Mouse (Mus musculus) frontal cortex, adult (tissue): ENCODE results near the gene Tmem88b.

Experiments used
- ATAC-seq: cut with Nextera tagmentation; 2 replicates; pipeline ENCODE4 v1.9.2; 2017; ENCODE audit warnings: mild to moderate bottlenecking, moderate library complexity, mixed read lengths; ENCODE audit not compliant: low TSS enrichment

Gene Tmem88b

DNA sequence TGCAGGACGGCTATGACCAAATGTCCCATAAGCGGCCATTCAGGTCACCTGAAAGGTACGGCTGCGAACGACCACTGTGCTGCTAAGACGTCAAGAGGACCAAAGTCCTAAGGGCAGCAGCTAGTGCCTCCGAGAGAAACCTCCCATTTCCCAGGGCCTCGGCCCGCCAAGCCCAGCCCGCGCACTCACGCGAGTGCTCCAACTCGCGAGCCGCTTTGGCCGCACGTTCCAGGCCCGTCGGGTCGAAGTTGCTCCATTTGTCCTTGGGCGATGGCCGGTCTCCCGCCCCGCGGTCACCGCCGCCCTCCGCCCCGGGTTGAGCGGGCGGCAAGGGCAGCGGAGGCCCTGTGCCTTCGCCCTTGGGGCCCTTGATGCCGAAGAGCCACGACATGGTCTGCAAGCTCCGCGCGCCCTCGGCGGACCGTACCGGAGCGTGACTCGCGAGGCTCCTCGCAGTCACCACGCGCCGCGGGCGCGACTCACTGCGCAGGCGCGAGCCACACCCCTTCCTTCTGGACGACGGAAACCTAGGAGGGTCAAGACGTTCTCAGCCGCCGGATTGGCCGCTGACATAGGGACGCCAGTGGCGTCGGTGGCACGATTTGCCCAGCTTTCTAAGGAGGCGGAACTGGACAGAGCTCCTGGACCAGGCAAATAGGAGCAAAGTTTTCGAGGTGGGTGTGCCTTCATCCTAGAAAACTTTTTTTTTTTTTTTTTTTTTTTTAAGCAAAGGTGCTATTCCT lies 24.9 kb downstream of the Tmem88b start, which contains the start of gene Atad3a:
TSS of gene Atad3a (minus strand) at position 481 of the 743 bp plus-strand sequence.
- peak; percentile 93 for ATAC-seq

DNA sequence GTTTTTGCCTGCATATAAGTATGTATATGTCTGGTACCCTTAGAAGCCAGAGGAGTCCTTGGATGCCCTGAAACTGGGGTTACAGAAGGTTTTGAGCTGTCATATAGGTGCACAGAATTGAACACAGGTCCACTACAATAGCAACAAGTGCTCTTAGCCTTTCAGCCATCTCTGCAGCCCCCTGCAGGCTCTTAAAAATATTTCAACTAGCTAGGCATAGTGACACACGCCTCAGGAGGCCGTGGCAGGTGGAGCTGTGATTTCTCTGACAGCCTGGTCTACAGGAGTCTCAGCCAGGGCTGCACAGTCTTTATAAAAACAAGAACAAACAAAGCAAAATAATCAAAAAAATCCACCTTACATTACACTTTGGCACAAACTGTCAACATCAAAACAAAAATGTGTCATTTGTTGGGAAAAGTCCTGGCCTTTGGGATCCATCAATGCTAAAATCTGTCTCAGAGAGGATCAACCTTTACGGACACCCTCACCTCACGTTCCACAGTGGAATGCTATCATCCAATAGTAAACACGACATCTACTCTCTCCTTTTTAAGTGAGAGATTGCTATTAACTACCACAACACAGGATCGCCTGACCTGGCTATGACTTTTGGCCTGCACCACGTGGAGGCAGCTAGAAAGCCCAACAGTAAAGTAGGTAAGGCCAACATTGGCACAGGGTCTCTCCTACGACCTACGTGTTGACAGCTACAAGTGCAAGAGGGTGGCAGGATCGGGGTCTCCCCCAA lies 25.6 kb downstream of the Tmem88b start:
- 0 out of 2 replicates have a peak, but pooled peaks have one; percentile 11 for ATAC-seq

DNA sequence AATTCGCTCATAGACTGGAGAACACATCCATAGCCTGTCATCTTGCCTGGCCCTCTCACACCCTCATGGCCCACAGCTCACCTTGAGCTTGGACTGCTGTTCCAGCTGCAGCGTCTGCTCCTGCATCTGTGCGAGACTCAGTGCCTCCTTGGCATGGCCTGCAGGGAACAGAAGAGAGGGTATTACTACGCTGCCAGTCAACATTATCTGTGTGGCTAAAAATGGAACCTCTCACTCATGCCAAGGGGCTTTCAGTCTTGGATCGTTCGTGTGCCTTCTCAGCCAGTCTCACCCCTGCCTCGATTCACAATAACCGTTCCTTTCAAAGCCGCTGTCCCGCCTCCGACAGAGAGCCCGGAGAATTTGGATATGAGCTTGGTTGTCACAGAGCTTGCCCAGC lies 28.7 kb downstream of the Tmem88b start:
- ATAC-seq = no peak

DNA sequence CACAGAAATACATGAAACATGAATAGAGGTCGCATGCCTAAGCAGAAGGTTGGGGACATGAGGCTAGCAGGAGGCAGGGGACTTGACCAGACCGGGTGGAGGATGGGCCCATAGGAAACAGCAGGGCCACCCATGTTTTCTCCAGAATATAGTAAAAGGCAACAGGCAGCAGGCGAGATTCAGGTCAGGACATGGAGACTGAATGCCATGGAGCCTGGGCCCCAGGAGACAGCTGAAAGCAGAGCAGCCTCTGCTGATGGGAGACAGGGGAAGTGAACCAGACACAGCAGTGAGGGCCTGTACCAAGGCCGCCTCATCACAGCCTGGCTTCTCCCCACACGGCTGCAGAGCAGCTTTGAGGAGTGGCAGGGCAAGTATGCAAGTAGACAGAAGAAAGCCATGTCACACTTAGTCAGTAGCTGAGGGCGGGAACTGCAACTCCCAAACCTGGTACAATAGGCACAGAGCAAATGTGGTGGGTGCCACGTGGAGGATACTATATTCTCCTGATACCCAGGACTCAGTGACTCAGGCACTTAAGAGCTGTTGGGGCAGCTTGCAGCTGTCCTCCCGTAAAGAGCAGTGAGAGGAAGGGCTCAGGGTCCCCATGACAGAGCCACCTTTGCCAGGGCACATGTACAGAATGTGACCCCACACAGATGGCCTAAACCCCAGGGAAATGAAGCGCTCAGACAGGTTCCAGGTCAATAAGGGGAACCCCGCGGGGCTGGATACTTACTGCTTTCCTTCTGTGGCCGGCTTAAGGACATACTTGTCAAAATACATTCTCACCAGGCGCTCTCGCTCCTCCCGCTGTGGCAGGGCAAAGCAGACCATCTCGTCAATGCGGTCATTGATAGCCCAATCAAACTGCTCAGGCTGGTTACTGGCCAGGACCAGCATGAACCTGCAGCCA lies 38.8 kb downstream of the Tmem88b start:
- ATAC-seq = peak; percentile 50; the same call in 1 of the 2 replicates

DNA sequence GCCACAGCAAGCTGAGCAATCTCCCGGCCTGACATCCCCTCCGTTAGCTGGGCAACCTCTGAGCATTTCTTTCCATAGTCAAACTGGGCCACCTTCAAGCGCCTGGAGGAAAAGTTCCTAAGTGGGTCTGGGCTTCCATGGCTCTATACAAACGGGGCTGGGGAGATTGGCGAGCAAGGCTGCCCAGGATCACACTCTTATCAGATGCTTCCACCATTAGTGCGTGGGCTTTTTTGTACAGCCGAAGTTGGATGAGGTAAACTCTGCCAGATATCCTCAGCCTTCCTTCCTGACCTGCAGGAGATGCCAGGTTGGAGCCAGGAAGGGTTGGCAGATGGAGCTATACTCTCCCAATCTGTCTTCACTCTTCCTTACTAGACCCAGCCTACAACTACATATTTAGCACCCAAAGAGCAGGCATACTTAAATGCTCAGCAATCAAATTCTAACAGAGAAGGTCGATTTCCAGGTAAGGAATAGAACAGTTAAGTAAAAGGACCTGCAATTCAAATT lies 39.6 kb downstream of the Tmem88b start:
- ATAC-seq = peak; percentile 60

DNA sequence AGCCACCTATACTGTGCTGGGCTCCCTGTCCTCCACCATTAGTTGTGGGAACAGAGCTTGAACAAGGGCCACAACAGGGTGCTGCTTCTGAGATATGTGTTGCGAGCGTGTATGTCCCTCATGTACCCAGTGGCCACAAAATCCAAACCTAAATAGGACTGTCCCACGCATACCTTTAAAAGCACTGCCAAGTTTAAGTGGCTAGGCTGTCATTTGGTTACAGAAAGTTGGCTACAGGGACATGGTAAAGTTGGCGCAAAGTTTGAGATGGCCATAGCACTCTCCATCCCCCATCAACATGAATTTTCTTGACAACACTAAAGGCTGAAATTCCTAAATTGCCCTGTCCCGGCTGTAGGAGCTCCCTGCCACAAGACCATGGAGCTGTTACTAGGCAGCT lies 40.5 kb downstream of the Tmem88b start:
- no peak for ATAC-seq

DNA sequence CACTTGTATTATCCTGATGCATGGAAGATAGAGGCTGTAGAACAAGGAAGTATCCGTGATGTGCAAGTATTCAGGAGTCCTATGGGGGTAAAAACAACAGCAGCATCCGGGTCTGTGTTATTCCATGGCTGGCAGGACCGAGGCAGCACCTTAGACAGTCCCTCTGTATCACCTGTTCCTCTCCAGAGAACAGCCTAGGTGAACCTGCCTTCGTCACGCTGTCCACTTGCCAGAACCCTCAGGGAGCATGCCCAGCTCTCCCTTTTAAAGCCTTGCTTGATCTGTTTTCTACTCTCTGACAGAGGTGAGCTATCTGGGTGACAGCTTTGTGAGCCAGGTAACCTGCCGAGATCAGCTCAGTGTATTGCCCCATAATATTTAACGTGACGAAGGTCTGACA lies 41.2 kb downstream of the Tmem88b start:
- ATAC-seq = no peak

DNA sequence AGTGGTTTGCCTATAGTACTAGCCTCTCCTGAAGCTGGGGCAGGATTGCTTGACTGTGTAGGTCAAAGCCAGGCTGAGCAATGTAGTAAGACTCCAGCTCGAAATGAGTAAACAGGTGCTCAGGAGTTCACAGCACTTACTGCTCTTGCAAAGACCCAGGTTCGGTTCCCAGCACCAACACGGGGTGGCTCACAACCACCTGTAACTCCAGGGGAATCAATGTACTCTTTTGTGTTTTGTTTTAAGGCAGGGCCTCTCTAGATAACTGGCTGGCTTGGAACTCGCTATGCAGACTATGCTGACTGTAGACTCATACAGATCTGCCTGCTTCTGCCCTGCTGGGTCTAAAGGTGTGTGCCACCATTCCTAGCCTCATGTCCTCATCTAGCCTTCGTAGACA lies 43.0 kb downstream of the Tmem88b start:
- ATAC-seq = no peak

DNA sequence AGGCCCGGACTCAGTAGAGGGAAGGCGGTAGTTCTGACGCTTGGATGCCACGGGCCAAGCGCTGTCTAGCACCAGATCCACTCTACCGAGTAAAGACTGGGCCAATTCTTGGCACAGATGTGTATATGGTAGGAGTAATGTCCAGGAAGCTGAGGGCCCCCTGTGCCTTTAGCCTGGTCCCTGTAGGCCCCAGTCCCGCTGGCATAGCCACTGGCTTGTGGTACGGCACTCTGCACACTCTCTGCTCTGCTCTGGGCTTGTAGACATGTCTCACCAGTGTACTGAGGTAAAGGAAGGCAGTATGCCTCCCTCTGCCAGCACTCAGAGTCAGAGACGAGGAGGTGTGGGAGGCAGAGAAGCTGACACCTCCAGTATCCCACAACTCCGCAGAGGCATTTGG lies 45.0 kb downstream of the Tmem88b start:
- peak; percentile 21; the same call in 1 of the 2 replicates for ATAC-seq

DNA sequence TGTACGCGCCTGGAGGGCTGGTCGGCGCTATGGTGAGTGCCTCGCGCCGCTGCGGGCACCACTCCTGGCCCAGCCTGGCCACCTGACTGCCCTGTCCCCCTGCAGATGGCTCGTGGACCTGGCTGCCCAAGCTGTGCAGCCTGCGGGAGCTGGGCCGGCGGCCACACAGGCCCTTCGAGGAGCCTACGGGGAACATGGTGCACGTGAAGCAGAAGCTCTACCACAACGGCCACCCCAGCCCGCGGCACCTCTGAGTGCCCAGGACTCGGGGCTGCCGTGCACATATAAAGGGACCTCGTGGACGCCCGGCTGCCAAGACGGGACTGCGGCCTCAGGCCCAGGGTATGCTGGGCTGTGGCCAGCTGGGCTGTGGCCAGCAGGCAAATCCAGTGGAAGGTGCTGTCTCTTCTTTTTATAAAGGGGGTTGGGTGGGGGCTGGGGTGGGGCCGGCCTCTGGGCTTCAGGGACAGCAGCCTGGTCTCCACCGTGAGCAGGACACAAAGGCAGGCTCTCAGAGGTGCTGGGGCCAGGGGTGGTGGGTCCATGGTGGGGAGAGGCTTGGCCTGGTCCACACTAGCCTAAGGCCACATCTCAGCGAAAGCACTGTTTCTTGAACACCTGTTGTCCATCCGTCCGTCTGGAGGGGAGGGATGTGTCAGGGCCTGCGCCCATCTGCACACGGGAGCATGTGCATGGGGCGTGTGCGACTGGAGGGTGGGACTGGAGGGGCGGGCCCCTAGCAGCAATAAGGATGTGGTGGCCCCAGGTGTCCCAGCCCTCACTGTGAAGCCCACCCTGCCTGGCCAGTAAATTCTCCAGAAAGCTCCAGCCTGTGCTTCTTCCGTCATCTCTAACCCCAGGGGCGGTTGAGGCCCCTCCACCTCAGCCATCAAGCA lies 45.7 kb downstream of the Tmem88b start:
- ATAC-seq = no peak

DNA sequence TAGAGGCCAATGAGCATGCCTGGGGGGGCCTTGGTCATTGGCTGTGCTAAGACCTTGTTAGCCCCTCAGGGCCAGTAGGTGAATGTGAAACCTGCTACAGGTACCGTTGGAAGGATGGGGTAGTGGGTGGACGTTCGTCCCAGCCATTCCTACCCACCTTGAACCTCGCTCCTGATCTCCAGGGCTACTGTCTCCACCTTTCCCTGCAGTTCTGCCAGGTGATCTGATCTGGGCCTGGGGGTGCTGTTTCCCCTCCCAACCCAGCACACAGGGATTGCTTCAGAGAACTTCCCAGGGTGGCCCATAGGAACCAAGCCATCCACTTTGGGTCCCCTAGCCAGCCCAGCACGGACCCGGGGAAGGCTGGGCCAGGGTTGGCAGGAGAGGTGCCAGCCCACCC lies 46.5 kb downstream of the Tmem88b start:
- no peak for ATAC-seq

DNA sequence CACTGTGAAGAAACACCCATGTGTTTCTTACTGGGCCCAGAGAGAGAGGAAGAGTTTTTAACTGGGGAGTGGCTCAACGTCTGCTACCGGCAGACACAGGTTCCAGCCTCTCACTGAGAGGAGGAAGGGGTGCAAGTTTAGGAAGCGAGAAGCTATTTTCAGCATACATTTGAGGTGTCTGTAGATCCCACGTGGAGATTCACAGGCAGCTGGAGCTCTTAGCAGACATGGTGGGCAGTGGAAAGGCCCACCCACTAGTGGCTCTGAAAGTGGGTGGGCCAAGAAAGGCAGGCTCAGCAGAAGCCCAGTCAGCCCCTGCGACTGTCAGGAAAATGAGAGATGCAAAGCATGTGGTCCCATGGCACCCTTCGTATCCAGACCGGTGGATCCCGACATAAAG lies 47.4 kb downstream of the Tmem88b start:
- peak; percentile 47 for ATAC-seq

DNA sequence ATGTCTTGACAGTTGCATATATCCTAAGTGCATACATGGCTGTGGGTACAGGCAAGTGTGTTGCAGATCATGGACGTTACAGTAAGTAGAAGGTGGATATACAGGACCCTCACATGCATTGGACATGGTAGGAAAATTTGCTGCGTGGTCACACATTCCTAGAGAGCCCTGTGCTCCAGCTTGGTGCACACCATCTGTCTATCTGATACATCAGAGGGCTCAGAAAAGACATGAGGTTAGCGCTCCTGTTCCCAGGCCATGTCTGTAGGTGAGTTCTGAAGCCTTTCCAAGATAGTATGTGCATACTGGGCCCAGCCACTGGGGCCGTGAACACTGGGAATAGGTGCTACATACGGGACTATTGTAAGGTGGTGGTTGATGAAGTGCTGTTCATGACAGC lies 49.3 kb downstream of the Tmem88b start:
- no peak for ATAC-seq

DNA sequence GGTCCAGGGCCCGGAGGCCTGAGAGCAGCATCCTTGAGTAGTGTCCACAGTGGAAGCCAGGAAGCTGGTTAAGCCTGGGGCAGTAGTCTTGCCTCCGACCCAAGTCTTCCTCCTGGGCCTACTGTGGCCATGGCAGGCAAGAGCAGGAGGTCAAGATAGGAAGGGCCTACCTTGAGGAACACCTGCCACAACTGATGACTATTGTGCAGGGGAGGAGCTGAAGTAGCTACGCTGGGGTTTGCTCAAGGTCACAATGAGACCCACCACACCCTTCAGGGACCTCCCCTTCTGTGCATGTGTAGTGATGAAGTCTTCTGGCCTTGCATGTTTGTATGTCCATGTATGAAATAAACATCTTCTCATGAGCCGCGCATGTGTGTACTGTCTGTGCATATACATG lies 49.9 kb downstream of the Tmem88b start:
- no peak for ATAC-seq

DNA sequence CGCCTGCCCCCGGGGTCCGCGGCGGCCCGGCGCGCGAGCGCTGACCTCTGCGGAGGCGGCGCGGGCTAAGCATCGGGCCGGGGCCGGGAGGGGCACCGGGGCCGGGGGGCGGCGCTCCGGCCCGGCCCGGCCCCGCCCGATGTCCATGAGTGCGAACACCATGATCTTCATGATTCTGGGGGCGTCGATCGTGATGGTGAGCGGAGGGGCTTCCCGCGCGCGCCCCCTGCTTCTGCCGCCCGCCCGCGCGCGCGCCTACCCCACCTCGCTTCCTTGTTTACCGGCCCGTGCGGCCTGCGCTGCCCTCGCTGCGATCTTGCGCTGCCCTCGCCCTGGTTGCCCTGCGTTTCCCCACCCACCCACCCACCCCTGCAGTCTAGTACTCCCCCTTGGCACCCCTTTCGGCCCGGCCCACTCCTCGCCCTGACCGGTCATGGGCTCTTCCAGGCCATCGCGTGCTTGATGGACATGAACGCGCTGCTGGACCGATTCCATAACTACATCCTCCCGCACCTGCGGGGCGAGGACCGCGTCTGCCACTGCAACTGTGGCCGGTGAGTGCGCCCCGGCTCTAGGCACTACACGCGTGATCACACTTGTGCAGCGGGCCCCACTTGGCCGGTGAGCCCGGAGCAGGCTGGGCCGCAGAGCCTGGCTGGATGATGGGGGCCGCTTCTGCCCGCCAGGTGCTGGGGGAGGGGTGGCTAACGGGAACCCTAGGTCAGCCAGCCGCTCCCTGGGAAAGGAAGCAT lies 50.5 kb downstream of the Tmem88b start:
- no peak for ATAC-seq

DNA sequence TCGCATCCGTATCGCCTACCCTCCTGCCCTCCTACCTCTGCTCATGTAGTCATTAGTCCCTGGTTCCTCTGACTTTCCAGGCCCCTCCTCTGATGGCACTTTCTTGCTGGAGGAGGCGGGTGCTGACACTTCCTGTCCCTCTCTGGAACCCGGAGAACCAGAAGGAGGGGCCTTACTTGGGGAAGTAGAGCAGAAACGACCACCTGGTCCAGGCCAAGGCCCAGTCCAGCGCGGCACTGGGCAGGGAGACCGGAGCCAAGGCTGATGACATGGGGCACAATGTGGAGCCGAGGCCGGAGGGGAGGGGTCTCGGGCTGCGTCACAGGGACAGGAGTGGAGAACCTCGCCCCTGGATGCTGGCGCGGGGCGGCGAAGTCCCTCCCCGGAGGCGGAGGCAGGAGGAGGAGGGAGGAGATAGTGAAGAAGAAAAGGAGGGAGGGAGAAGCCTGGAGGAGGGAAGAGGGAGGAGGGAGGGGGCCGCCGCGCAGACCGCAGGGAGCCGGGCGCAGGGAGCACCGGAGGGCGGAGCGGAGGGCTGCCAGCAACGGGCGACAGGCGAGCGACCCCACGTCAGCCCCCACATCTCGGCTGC lies 51.2 kb downstream of the Tmem88b start, which contains the start of gene Tmem240:
TSS of gene Tmem240 (plus strand) at position 451 of the 592 bp plus-strand sequence.
- ATAC-seq = peak; percentile 66

DNA sequence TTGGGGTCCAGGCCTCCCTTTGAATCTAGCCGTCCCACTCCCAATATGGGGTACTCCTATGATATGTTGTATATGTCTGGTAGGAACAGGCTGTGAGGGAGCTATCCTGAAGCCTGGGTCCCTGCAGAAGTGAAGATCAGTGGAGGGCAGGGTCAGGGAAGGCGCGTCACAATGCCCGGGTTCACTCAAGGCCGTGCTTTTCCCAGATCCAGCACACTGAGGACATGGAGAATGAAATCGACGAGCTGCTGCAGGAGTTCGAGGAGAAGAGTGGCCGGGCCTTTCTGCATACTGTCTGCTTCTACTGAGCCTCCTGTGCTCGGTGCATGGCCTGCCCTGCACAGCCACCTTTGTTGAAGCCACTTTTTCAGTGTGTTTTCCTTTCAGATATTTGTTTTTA lies 52.4 kb downstream of the Tmem88b start:
- no peak for ATAC-seq
